Mouse (Mus musculus): ENCODE data around the gene Gm37240. TPM values are rescaled to one million over a fixed set of nuclear protein-coding genes. Genes with fewer than 3 reads are reported as not detected.
A peak's percentile ranks its signal among the peaks of the same experiment; 100 is the strongest.

Gm37240 gene
- polyA plus RNA-seq, 1 experiment from 2014 or later, result 13.4 TPM

DNA sequence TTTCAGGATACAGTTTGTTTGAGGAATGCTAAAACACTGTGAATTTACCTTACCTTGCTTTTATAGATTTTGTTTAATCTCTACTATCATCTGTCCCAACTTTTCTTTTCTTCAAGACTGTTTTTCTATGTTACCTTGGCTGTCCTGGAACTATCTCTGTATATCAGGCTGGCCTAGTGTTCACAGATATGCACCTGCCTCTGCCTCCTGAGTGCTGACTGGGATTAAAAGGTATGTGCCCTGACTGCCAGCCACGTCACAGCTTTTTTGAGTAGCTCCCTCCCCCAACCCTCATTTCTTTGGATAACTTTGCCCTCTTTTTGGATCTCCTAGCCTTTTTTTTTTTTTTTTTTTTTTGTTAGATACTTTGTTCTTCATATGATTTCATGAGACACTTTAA lies 1070.4 kb downstream of the Gm37240 start:
- no peaks in the 10 kb centered on the region for H3K27me3 ChIP-seq (replicated peaks; ENCODE audit: control insufficient read depth, insufficient read depth, low read length)
- H3K9me3 ChIP-seq (ENCODE audit: control insufficient read depth, low read length), result no peaks in the 10 kb centered on the region
- no peak overlapping the region for H3K4me3 ChIP-seq (ENCODE audit: low read depth, low read length)
- peak overlapping the region; percentile 96; the same call in 1 of the 2 replicates for H3K4me2 ChIP-seq (ENCODE audit: low read depth, low read length)
- no peak overlapping the region for H3K27ac ChIP-seq (replicated peaks; ENCODE audit: low read depth, low read length)
- peaks cover 13% of the 10 kb centered on the region for H3K4me1 ChIP-seq (ENCODE audit: control insufficient read depth, insufficient read depth, low read length)
- 64% methylated on average over 1 of the region's 1 CpGs for WGBS
- no peaks in the 10 kb centered on the region for H3K36me3 ChIP-seq (ENCODE audit: control insufficient read depth, insufficient read depth, low read length)
- ATAC-seq (ENCODE audit: low read depth), result no peak
- DNase-seq (ENCODE audit: low spot score), result no peak
- H3K9ac ChIP-seq (ENCODE audit: low read depth, low read length), result no peak overlapping the region

DNA sequence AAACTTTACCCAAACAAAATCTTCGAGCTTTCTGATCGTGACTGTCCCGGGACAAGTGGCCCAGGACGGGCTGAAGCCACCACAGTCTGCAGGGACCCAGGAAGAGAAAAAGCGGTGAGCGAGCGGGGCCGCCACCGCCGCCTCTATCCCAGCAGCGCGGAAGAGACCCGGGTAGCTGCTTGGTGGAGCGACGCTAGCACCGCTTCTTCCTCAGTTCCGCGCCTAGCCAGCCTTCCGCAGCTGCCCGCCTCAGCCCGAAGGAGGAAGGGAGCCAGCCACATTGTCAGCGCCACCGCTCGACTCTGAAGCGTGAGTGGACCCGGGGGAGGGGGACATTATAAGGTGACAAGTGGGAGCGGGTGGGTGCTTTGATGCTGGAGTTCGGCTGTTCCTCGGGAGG lies 1071.9 kb downstream of the Gm37240 start:
- no peaks in the 10 kb centered on the region for H3K9me3 ChIP-seq (ENCODE audit: control insufficient read depth, low read length)
- peaks cover 13% of the 10 kb centered on the region for H3K4me1 ChIP-seq (ENCODE audit: control insufficient read depth, insufficient read depth, low read length)
- no peak for ATAC-seq (ENCODE audit: low read depth)
- no peaks in the 10 kb centered on the region for H3K36me3 ChIP-seq (ENCODE audit: control insufficient read depth, insufficient read depth, low read length)
- H3K9ac ChIP-seq (ENCODE audit: low read depth, low read length), result peak overlapping the region; percentile 90
- H3K27me3 ChIP-seq (replicated peaks; ENCODE audit: control insufficient read depth, insufficient read depth, low read length), result no peaks in the 10 kb centered on the region
- peak overlapping the region; percentile 96 for H3K27ac ChIP-seq (replicated peaks; ENCODE audit: low read depth, low read length)
- peak overlapping the region; percentile 96 for H3K4me2 ChIP-seq (ENCODE audit: low read depth, low read length)
- H3K4me3 ChIP-seq (ENCODE audit: low read depth, low read length), result peak overlapping the region; percentile 94
- peak; percentile 41 for DNase-seq (ENCODE audit: low spot score)
- 2% methylated on average over 21 of the region's 29 CpGs for WGBS

GRCm38 (mm10) chr3:84814762-84815381 lies 1072.4 kb downstream of the Gm37240 start, which contains the start of gene Fbxw7:
Gene Fbxw7 (plus strand): TSS chr3:84815268.
- Histone ChIP-seq H3K27me3 (replicated peaks; ENCODE audit: control insufficient read depth, insufficient read depth, low read length) (no peaks in the 10 kb centered on the region), H3K27ac (replicated peaks; ENCODE audit: low read depth, low read length) (peak within 1 kb of the TSS; percentile 96), H3K4me3 (ENCODE audit: low read depth, low read length) (peak within 1 kb of the TSS; percentile 94), H3K4me2 (ENCODE audit: low read depth, low read length) (peak within 1 kb of the TSS; percentile 96), H3K4me1 (ENCODE audit: control insufficient read depth, insufficient read depth, low read length) (peaks cover 13% of the 10 kb centered on the region), H3K9ac (ENCODE audit: low read depth, low read length) (peak within 1 kb of the TSS; percentile 90), H3K36me3 (ENCODE audit: control insufficient read depth, insufficient read depth, low read length) (no peaks in the 10 kb centered on the region), H3K9me3 (ENCODE audit: control insufficient read depth, low read length) (no peaks in the 10 kb centered on the region)
- 0% methylated on average over 24 of the region's 76 CpGs for WGBS
- peak; percentile 9 for DNase-seq (ENCODE audit: low spot score)
- peak; percentile 56 for ATAC-seq (ENCODE audit: low read depth)

DNA sequence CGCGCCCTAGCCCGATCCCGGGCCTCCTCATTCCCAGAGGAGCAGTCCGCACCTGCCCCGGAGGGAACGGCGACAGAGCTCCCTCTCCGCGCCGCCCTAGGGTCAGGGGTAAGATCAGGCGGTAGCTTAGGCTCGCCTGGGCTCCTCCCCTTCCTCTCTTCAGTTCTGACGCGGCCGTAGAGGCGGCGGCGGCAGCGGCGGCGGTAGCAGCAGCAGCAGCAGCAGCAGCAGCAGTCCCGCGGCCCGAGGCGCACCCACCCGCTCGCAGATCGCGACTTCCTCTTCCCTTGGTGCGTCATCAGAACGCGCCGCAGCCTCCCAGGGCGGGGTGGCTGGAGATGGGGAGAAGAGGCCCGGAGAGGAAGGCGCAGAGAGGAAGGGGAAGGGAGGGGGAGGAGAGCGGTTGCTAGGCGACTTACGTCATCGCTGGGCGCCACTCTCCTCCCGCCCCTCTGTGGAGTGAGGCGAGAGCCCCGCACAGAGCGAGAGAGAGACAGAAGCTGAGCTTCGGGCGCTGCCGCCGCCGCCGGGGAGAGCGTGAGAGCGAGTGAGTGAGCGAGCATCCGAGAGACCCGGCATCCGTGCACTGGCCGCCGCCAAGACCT lies 1073.1 kb downstream of the Gm37240 start:
- Histone ChIP-seq H3K27me3 (replicated peaks; ENCODE audit: control insufficient read depth, insufficient read depth, low read length) (no peaks in the 10 kb centered on the region), H3K9me3 (ENCODE audit: control insufficient read depth, low read length) (no peaks in the 10 kb centered on the region), H3K36me3 (ENCODE audit: control insufficient read depth, insufficient read depth, low read length) (no peaks in the 10 kb centered on the region), H3K9ac (ENCODE audit: low read depth, low read length) (peak overlapping the region; percentile 90), H3K27ac (replicated peaks; ENCODE audit: low read depth, low read length) (peak overlapping the region; percentile 96), H3K4me3 (ENCODE audit: low read depth, low read length) (peak overlapping the region; percentile 94), H3K4me2 (ENCODE audit: low read depth, low read length) (peak overlapping the region; percentile 96), H3K4me1 (ENCODE audit: control insufficient read depth, insufficient read depth, low read length) (peaks cover 13% of the 10 kb centered on the region)
- DNase-seq (ENCODE audit: low spot score) (peak; percentile 99), ATAC-seq (ENCODE audit: low read depth) (peak; percentile 98)
- WGBS, result 1% methylated on average over 23 of the region's 60 CpGs

DNA sequence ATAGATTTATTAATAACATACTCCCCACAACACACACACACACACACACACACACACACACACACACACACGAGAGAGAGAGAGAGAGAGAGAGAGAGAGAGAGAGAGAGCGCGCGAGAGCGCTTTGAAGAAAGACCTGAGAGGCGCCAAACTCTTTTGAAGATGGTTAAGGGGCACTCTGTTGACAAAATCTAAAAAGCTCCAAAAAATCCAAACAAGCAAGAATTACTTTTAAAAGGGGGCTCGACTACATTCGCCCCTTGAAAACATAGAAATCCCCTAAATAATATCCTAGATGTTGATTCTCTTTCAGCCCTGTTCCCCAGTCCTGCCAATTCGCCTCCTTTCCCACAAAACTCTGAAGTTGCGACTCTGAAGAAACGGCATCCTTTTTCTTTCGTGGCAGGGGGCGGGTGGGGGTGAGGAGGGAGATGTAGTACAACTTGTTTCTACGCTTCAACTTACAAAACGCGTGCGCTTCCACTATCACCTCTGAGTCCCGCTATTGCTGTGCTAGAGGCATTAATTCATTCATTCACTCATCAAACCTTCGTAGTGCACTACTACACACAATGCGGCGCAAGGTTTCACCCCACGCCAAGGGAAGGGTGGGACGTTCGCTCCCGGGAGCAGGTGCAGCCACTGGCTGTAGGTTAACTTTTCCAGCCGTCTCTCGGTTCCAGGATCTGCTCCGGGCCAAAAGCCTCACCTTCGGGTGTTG lies 1073.7 kb downstream of the Gm37240 start:
- H3K9ac ChIP-seq (ENCODE audit: low read depth, low read length), result peak overlapping the region; percentile 77
- peak overlapping the region; percentile 96 for H3K27ac ChIP-seq (replicated peaks; ENCODE audit: low read depth, low read length)
- WGBS, result under 1% methylated on average over 27 of the region's 29 CpGs
- DNase-seq (ENCODE audit: low spot score) (no peak), ATAC-seq (ENCODE audit: low read depth) (peak; percentile 20; the same call in 1 of the 2 replicates)
- peak overlapping the region; percentile 85 for H3K4me2 ChIP-seq (ENCODE audit: low read depth, low read length)
- H3K4me1 ChIP-seq (ENCODE audit: control insufficient read depth, insufficient read depth, low read length), result peaks cover 13% of the 10 kb centered on the region
- no peaks in the 10 kb centered on the region for H3K36me3 ChIP-seq (ENCODE audit: control insufficient read depth, insufficient read depth, low read length)
- H3K9me3 ChIP-seq (ENCODE audit: control insufficient read depth, low read length), result no peaks in the 10 kb centered on the region
- H3K4me3 ChIP-seq (ENCODE audit: low read depth, low read length), result peak overlapping the region; percentile 94
- H3K27me3 ChIP-seq (replicated peaks; ENCODE audit: control insufficient read depth, insufficient read depth, low read length), result no peaks in the 10 kb centered on the region

- H3K9me3 ChIP-seq (ENCODE audit: control insufficient read depth, low read length), result no peaks in the 10 kb centered on the region
- ATAC-seq (ENCODE audit: low read depth), result no peak
- H3K4me1 ChIP-seq (ENCODE audit: control insufficient read depth, insufficient read depth, low read length), result peaks cover 3% of the 10 kb centered on the region; the same call in 1 of the 2 replicates
- H3K4me2 ChIP-seq (ENCODE audit: low read depth, low read length), result no peak overlapping the region
- no peak for DNase-seq (ENCODE audit: low spot score)
- no peak overlapping the region for H3K27ac ChIP-seq (replicated peaks; ENCODE audit: low read depth, low read length)
- H3K27me3 ChIP-seq (replicated peaks; ENCODE audit: control insufficient read depth, insufficient read depth, low read length), result no peaks in the 10 kb centered on the region
- H3K36me3 ChIP-seq (ENCODE audit: control insufficient read depth, insufficient read depth, low read length), result no peaks in the 10 kb centered on the region
- H3K9ac ChIP-seq (ENCODE audit: low read depth, low read length), result no peak overlapping the region
- no peak overlapping the region for H3K4me3 ChIP-seq (ENCODE audit: low read depth, low read length)
These were observed 1076.5 kb downstream of the Gm37240 start for GRCm38 (mm10) chr3:84810803-84811202.

DNA sequence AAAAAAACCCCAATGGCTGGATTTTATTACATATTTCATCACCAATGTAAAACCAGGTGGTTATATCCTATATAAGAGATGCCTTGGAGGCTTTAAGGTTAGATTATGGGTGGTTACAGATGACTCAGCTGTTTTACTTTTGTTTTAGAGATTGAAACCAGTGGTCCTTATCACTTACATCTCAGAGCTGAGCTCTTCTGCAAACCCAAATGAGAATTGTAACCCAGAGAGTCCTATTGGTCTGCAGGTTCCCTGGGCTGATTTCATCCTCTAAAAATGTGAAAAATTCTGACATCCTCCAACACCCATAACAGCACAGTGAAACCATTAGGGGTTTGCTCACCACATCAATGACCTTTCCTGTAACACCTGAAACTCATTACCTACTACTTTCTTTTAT lies 1078.4 kb downstream of the Gm37240 start:
- Histone ChIP-seq H3K4me2 (ENCODE audit: low read depth, low read length) (no peak overlapping the region), H3K9me3 (ENCODE audit: control insufficient read depth, low read length) (no peaks in the 10 kb centered on the region), H3K4me1 (ENCODE audit: control insufficient read depth, insufficient read depth, low read length) (no peaks in the 10 kb centered on the region), H3K27me3 (replicated peaks; ENCODE audit: control insufficient read depth, insufficient read depth, low read length) (no peaks in the 10 kb centered on the region), H3K9ac (ENCODE audit: low read depth, low read length) (no peak overlapping the region), H3K27ac (replicated peaks; ENCODE audit: low read depth, low read length) (no peak overlapping the region), H3K4me3 (ENCODE audit: low read depth, low read length) (no peak overlapping the region), H3K36me3 (ENCODE audit: control insufficient read depth, insufficient read depth, low read length) (no peaks in the 10 kb centered on the region)
- ATAC-seq (ENCODE audit: low read depth) (no peak), DNase-seq (ENCODE audit: low spot score) (no peak)

DNA sequence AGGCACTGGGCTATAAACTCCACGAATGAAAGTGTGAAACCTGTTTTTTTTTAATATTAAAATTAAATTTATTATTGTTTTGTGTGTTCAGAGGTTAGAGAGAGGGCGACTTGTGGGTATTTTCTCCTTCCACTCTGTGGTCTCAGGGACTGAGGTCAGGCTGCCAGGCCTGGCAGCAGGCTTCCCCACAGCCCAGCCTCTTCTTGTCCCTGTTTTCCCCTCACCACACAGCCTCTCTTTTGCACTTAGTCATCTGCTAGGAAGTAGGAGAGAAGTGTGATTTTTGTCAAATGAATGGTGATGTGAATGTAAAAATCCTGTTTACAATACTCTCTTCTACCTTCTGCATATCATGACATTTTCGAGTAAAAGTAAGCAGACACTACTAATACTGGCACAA lies 1079.5 kb downstream of the Gm37240 start:
- no peaks in the 10 kb centered on the region for H3K36me3 ChIP-seq (ENCODE audit: control insufficient read depth, insufficient read depth, low read length)
- no peaks in the 10 kb centered on the region for H3K9me3 ChIP-seq (ENCODE audit: control insufficient read depth, low read length)
- no peaks in the 10 kb centered on the region for H3K4me1 ChIP-seq (ENCODE audit: control insufficient read depth, insufficient read depth, low read length)
- ATAC-seq (ENCODE audit: low read depth) (no peak), DNase-seq (ENCODE audit: low spot score) (no peak)
- no peak overlapping the region for H3K4me2 ChIP-seq (ENCODE audit: low read depth, low read length)
- no peak overlapping the region for H3K9ac ChIP-seq (ENCODE audit: low read depth, low read length)
- no peaks in the 10 kb centered on the region for H3K27me3 ChIP-seq (replicated peaks; ENCODE audit: control insufficient read depth, insufficient read depth, low read length)
- no peak overlapping the region for H3K27ac ChIP-seq (replicated peaks; ENCODE audit: low read depth, low read length)
- no peak overlapping the region for H3K4me3 ChIP-seq (ENCODE audit: low read depth, low read length)
- WGBS, result 69% methylated on average over 3 of the region's 3 CpGs
